In genomic region chr15:25806363-25806762, GRCm38 (mm10) we compare ENCODE assay signal across 11 mouse cellular contexts.
"Had no signal": no experiment of that assay in that cellular context is flagged by ENCODE, and none has a peak within 500 bp of the region (broad histone marks: within the 10 kb centered on the region; RNA-seq: fewer than 3 reads in every experiment).

No protein-coding gene starts in this region.

- H3K27ac ChIP-seq: midbrain, embryonic 10.5 days; midbrain, embryonic 12.5 days; neural tube, embryonic 12.5 days; stomach, embryonic 15.5 days; stomach, postnatal 0 days had no signal

- H3K4me3 ChIP-seq: midbrain, embryonic 10.5 days; midbrain, embryonic 12.5 days; neural tube, embryonic 12.5 days; stomach, embryonic 15.5 days had no signal

- H3K4me2 ChIP-seq: lung, embryonic 14.5 days; midbrain, embryonic 12.5 days; neural tube, embryonic 12.5 days; stomach, embryonic 15.5 days had no signal

- H3K4me1 ChIP-seq: midbrain, embryonic 10.5 days; midbrain, embryonic 12.5 days; neural tube, embryonic 12.5 days; stomach, embryonic 15.5 days had no signal

- DNase-seq: lung, adult 18-20 months; lung, postnatal 10 days; lung, postnatal 4 days; right cerebral cortex, postnatal 14 days; thymus, adult 2 months had no signal

- H3K27me3 ChIP-seq: midbrain, embryonic 12.5 days; neural tube, embryonic 12.5 days; stomach, embryonic 15.5 days had no signal

- H3K9me3 ChIP-seq: midbrain, embryonic 10.5 days; midbrain, embryonic 12.5 days; neural tube, embryonic 12.5 days; stomach, embryonic 15.5 days had no signal

- H3K9ac ChIP-seq: lung, embryonic 14.5 days; midbrain, embryonic 12.5 days; neural tube, embryonic 12.5 days; stomach, embryonic 15.5 days had no signal
